Mouse (Mus musculus): Measurements from ENCODE around the gene Phldb1.
"Not testable (repeated sequence)": the region's sequence is repeated elsewhere in the genome, so short reads cannot be mapped to it uniquely, and the experiment has no call there.

Phldb1 gene

DNA sequence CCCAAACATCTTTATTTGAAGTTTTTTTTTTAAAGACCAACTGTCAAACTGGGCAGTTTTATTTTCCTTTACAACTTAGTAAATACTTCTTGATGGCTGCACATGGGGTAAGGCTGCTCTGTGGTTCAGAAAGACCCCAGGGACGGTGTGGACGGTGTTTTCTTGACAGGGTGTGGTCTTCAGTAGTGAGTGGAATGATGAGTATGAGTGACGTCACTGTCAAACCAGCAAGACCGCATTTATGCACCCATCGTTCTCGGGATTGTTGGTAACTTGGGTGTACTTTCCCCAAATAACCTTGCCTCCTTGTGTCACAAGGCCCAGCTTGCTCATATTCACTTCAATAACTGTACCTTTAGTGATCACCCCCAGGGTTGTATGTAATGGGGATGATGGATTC lies 71.3 kb downstream of the Phldb1 start:
- no peak for DNase-seq (ENCODE audit: low read depth in 1 of 2, low spot score in 2 of 2)

DNA sequence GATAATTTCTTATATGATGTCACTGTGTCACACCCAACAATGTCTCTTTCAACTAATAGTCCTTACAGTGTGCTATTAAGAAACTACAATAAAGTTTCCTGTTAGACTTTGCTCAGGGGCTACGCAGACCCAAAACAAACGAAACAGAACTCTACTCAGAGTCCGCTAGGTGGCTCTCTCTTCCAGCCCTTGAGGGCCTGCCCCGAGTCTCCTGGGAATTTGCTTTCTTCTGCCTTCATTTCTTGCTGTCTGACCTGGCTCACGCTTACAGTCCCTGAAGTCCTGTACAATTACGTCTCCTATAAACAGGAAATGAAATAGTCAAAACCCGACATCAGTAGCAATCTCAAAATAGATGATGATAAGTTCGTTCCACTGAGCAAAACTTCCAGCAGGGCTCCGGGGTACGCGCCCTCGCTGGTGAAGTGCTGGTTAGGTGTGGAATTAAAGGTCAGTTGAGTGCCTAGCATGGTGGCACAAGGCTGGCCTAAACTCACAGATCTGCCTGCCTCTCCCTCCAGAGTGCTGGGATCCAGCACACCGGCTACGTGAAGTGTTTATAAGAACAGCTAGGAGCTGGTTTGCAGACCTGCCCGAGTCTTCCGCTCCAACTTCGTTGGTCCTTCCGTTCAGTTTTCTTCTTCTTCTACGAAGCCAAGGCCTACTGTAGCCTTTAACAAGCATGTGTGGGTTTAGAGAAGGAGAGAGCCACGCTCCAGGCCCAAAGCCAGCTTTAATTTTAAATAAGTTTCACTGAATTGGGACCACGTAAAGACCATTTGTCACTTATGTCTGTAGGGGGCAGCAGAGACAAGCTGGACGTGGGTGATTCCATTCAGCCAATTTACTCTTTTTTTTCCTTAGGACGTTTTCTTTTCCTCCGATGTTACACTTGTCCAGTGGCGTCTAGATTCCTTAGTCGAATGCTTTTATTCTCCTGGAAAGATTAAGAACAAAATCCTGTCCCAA lies 79.6 kb downstream of the Phldb1 start:
- DNase-seq (ENCODE audit: low read depth in 1 of 2, low spot score in 2 of 2), result no peak

DNA sequence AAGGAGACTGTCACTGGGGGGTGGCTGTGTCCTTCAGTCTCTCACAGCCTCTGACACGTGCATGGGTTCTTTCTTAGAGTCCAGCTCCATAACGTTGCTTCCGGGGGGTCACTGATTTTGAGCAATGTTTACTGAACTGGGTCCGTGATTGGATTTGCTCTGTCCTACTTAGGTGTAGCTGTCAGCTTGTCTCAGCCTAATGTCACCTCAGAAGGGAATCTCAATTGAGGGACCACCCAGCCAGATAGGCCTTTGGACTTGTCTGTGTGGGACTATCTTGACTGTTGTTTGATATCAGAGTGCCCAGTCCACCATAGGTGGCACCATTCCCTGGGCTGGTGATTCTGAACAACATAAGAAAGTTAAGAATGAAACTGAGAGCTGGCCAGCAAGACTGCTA lies 81.1 kb downstream of the Phldb1 start:
- DNase-seq (ENCODE audit: low read depth in 1 of 2, low spot score in 2 of 2), result no peak

DNA sequence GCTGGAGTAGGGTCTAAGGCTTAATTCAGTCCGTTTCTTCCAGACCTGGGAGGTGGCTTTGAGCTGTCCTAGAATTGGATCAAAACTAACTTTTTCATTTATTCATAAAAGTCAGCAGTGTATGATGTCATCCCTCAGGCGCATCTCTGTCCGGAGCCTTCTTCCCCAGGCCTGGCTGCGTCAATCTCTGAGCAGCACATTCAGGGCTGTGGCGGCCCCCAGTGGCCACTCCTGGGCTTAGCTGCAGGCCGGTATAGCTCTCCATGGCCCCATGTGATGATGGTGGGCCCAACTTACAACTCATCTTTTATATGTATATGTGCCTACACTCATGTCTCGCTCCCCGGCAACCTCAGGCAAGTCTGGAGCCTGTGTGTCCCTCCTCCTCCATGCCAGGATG lies 83.0 kb downstream of the Phldb1 start:
- DNase-seq (ENCODE audit: low read depth in 1 of 2, low spot score in 2 of 2), result peak in 1 of 2 experiments; percentile 45

DNA sequence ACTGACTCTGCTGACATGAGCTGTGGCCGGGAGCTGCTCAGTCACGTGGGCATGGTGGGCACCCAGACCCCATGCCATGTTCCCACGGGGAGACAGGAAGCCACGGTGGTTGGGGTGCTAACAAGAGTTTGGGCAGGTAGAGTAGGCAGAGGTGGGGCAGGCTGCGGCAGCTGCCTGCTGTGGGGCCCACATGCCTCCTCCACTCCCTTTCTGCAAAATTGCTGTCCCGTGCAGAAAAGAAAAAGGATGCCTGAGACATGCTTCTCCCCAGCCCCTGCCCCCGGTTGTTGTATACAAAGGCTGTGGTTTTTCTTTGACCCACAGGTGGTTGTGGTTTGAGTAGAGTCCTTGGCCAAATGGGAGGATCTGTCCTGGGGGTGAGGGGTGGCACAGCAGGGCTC lies 86.1 kb downstream of the Phldb1 start:
- no peak for DNase-seq (ENCODE audit: low read depth in 1 of 2, low spot score in 2 of 2)

DNA sequence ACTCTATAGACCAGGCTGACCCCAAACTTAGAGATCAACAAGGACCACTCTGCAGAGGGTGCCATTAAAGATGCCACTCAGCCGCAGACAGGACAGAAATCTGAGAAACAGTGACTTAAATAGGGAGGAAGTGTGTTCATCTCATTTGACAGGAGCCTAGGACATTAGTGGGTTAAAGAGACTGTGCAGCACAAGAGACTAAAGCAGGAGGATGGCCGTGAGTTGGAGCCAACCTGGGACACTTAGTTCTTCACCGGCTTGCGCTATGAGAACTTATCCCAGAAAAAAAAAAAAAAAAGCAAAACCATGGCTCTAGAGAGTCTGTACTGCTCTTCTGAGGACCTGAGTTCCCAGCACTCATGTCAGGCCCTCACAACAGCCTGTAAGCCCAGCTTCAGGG lies 87.3 kb downstream of the Phldb1 start:
- no peak for DNase-seq (ENCODE audit: low read depth in 1 of 2, low spot score in 2 of 2)

DNA sequence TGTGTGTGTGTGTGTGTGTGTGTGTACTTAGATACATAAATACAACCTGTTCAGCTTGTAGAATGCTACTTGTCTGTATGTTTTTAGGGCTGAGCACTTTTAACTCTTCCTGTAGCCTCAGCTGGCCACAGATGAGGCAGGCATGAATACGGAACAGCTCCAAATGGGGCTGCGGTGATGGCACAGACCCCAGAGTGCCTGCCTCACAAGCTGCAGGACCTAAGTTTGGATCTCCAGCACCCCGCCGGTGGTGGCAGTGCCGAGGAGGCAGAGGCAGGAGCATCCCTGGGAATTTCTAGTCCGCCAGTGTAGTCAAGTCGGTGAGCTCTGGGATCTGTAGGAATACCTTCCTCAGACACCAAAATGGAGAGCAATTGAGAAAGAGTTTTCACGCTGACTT lies 88.0 kb downstream of the Phldb1 start:
- DNase-seq (ENCODE audit: low read depth in 1 of 2, low spot score in 2 of 2), result no peak

DNA sequence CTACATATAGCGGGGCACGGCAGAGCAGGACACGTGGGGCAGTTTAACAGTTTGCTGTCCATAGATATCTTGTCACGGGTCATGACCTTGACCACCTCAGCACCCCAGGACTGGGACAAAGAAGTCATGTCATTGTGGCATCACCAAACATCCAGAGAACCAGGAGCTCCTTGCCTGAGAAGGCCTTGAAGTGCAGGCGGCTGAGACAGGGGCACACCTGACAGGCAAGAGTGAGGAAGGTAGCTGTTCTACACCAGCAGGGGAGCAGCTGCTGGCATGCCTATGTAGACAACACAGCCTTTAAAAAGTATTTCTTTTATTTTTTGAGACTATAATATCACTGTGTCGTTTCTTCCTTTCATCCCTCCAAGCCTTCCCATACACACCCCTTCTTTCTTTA lies 88.6 kb downstream of the Phldb1 start:
- no peak for DNase-seq (ENCODE audit: low read depth in 1 of 2, low spot score in 2 of 2)

DNA sequence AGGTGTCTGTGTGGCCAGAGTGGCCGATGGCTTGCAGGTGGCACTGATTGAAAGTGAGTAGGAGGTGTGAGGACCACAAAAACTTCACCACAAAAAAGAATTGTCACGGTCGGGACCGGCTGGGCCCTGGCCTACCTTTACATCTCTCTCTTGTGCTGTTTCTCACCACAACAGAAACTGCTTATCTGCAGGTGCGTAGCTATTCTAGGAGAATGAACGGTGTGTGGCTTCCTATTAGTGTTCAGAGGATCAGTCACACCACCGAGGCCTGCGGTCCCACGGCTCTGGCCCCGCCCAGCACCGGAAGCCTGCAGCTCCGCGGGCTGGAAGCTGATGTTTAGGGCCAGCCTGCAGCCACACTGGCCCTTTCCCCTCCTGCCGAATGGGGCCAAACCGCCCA lies 89.1 kb downstream of the Phldb1 start:
- DNase-seq (ENCODE audit: low read depth in 1 of 2, low spot score in 2 of 2), result peak in 1 of 2 experiments; percentile 30

DNA sequence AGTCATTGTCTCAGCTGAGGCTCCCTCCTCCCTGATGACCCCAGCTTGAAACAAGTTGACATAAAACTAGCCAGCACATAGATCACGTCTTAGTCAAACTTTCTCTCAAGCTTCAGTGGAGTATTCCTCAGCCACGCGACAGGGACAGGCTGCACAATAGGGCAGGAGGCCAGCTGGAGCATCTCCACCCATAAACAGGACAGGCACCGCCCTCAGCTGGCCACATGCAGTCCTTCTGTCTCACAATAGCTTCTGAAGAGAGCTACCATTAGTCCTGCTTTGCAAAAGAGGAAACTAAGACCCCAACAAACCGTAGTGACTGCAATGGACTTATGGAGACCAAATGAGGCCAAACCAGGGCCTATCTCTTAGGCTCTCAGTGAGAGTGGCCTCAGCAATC lies 89.5 kb downstream of the Phldb1 start:
- no peak for DNase-seq (ENCODE audit: low read depth in 1 of 2, low spot score in 2 of 2)

DNA sequence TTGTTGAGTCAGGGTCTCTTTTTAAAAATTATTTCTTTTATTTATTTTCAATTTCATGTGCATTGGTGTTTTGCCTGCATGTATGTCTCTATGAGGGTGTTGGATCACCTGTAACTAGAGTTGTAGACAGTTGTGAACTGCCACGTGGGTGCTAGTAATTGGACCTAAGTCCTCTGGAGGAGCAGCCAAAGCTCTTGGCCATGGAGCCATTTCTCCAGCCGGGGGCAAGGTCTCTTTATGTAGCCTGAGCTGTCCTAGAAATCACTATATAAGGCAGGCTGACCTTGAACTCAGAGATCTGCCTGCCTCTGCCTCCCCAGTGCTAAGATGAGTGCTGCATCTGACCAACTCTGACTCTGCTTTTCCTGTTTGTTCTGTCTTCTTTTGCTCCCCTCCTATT lies 90.8 kb downstream of the Phldb1 start:
- DNase-seq (ENCODE audit: low read depth in 1 of 2, low spot score in 2 of 2), result no peak

DNA sequence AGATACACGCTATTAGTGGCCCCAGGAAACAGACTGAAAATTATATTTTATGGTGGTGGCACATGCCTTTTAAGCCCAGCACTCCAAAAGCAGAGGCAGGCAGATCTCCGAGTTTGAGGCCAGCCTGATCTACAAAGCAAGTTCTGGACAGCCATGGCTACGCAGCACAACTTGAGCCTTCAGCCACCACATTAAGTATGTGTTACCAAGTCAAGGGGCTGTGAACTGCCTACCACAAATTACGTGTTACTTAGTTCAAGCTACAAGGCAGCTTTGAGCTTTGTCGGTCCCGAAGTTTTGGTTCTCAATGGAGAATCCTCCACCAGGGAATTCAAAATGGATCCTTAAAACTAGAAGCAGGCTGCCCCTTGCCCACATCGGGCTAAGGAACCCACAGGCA lies 91.9 kb downstream of the Phldb1 start:
- DNase-seq (ENCODE audit: low read depth in 1 of 2, low spot score in 2 of 2), result no peak

DNA sequence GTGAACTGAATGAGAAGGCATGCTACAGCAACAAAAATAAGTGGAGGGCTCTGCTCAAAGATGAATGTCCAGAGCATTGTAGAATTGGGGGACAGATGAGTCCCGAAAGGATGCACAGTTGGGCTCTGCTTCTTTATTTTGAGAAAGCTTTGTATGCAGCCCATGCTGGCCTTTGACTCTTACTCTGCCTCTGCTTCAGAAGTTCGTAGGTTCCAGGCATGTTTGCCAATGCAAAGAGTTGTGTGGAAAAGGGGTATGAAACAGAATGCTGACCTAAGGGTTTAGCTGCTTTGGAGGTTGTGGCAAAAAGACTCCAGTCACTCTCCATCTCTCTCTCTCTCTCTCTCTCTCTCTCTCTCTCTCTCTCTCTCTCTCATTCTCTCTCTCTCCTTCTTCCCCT lies 93.4 kb downstream of the Phldb1 start:
- no peak for DNase-seq (ENCODE audit: low read depth in 1 of 2, low spot score in 2 of 2)

DNA sequence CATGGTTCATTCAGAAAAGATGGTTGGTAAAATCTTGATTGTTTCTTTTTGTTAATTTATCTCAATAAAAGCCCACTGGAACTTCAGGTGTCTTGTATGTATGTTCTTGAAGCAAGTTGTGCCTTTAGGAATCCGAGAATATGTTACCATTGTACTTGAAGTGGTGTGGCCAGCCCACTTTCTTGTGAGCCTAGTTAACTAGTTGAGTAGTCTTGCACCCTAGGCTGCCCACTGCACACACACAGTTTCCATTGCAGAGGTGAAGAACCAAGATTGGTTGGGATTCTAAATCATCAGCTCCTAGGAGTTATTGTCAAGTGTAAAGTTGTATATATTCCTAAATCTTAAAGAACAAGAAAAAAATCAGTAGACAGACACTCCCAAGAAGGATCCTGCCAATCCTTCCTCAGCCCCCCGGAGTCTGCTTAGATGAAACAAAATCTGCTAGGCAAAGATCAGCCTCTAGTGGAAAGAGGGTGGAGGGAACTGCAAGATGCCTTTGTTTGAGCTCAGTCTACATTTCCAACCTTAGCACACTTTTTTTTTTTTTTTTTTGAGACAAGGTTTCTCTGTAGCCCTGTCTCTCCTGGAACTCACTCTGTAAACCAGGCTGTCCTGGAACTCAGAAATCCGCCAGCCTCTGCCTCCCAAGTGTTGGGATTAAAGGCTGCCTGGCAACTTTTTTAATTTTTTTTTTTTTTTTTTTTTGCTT lies 94.2 kb downstream of the Phldb1 start:
- DNase-seq (ENCODE audit: low read depth in 1 of 2, low spot score in 2 of 2), result no peak

DNA sequence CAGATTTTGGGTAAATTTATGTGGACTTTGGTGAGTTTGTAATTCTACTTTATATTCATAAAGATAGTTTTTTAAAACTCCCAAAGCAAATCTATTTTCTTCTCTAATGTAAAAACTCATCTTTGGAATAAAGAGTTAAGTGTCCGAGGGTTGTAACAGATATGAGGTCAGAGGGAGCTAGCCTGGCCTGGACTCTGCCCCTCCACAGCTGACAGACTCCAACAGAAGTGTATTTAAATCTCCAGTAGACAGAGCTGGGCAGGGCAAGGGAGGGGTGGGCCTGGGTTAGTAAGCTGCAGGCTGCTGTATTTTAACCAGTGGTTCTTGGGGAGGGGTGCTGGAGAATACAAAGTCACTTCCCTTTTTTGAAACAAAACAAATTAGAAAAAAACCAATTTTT lies 95.0 kb downstream of the Phldb1 start:
- not testable (repeated sequence) for DNase-seq (ENCODE audit: low read depth in 1 of 2, low spot score in 2 of 2)

DNA sequence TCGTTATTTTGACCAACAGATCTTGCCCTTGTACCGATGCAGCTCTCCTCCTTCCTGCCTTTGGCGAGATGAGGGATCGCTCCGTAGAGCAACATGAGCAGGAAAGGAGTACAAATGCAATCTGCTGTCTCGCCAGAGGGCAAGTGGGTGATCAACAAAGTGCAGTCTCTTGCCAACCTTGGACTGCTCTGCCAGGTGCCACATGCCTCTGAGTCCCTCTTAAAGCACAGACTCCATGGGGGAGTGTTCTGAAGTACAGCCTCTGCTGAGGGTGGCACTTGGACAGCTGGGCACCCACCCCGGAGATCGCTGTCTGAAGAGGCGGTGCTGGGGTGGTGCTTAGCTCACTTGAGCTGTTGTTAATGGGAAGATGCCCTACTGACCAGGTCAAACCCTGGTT lies 96.3 kb downstream of the Phldb1 start:
- DNase-seq (ENCODE audit: low read depth in 1 of 2, low spot score in 2 of 2), result not testable (repeated sequence)

DNA sequence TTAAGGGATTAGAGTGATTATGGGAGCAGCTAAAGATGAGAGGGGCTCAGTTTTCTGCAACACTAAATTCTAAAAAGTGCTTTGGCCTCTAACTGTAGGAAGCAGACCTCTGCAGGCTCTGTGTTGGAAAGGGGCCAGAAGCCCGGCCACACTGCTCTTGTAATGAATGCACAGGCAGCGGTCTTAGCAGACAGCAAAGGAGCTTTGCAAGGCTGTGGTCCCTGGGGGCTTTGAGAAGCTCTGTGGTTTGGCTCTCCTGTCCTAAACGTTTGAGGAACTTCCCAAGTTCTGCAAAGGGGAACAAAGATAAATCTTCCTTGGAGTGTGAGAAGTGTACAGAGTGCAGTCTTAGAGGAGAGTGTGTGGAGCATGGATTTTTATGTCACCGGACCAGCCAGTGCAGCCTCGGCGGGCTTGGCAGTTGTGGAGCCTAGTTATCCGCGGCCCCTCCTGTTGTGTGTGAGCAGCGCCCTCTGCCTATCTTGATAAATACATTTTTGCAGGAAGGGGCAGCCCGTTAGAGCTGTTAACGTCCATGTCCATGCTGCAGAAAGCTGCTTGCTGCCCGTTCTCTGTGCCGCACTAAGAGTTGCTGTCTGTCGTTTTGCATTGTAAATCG lies 97.3 kb downstream of the Phldb1 start:
- DNase-seq (ENCODE audit: low read depth in 1 of 2, low spot score in 2 of 2), result no peak
